Comparison of ENCODE assay signal across 10 mouse cellular contexts in the genomic region with DNA sequence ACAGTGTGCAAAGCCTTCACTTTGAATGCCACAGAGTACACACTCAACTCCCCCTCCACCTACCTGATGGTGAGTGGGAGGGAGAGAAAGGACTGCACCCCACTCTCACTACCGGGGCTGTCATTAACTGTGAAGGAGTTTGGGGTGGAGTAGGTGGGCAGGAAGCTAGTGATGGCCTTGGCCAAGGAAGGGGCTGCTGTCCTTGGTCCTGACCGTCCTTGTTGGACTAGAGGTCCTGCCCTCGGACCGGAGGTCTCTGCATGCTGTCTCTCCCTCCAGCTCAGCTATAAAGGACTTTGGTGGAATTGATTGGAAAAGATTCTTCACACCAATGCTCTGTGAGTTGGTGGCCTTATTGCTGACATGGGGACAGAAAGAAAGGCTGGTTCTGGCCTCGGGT.
A peak's percentile ranks its signal among the peaks of the same experiment; 100 is the strongest.
DNase-seq lines count a peak whose midpoint lies in the region; ATAC-seq and TF ChIP-seq lines count a peak whose summit lies in the region.
"Had no signal": no experiment of that assay in that cellular context is flagged by ENCODE, and none has a peak within 500 bp of the region (broad histone marks: within the 10 kb centered on the region; RNA-seq: fewer than 3 reads in every experiment).

No protein-coding gene starts in this region.

- no peak overlapping the region for H3K4me3 ChIP-seq in lung, embryonic 14.5 days (ENCODE audit: low read depth, low read length)
- no peak overlapping the region for H3K4me3 ChIP-seq in lung, adult 2 months (replicated peaks; ENCODE audit: extremely low read depth, low read depth, low read length)
- H3K4me3 ChIP-seq in limb, embryonic 14.5 days (replicated peaks; ENCODE audit: low read length), result no peak overlapping the region

- no peak overlapping the region for H3K4me2 ChIP-seq in lung, embryonic 14.5 days
- no peak overlapping the region for H3K4me2 ChIP-seq in limb, embryonic 14.5 days (replicated peaks; ENCODE audit: low read depth, low read length, severe bottlenecking)

- H3K9me3 ChIP-seq in lung, embryonic 14.5 days (ENCODE audit: low read depth, low read length), result no peaks in the 10 kb centered on the region
- H3K9me3 ChIP-seq in limb, embryonic 14.5 days (ENCODE audit: control insufficient read depth, low read length), result no peaks in the 10 kb centered on the region

- H3K36me3 ChIP-seq in lung, embryonic 14.5 days (ENCODE audit: insufficient read depth), result no peaks in the 10 kb centered on the region
- no peaks in the 10 kb centered on the region for H3K36me3 ChIP-seq in limb, embryonic 14.5 days (ENCODE audit: control insufficient read depth, insufficient read depth, low read length)

- H3K4me1 ChIP-seq in lung, embryonic 14.5 days (ENCODE audit: insufficient read depth), result no peaks in the 10 kb centered on the region
- no peaks in the 10 kb centered on the region for H3K4me1 ChIP-seq in lung, adult 2 months (ENCODE audit: control insufficient read depth, insufficient read depth, low read length)
- H3K4me1 ChIP-seq in limb, embryonic 14.5 days (ENCODE audit: control insufficient read depth, insufficient read depth, low read length), result no peaks in the 10 kb centered on the region

- DNase-seq in adrenal gland, postnatal 25 days, result peak; percentile 29
- DNase-seq in adrenal gland, postnatal 4 days (ENCODE audit: low spot score in 2 of 2), result no peak
- peak; percentile 79 for DNase-seq in lung, embryonic 14.5 days
- DNase-seq in lung, adult 2 months, result no peak
- DNase-seq in adipocyte (ENCODE audit: low spot score), result peak; percentile 5
- DNase-seq in limb, embryonic 14.5 days (ENCODE audit: low spot score), result peak; percentile 54
- DNase-seq in urinary bladder, postnatal 25 days (ENCODE audit: low spot score), result no peak
- DNase-seq in cerebellum, postnatal 10 days, result no peak
- DNase-seq: cerebellum, postnatal 25 days; right cerebral cortex, postnatal 14 days had no signal

- no peak overlapping the region for H3K27ac ChIP-seq in lung, embryonic 14.5 days (ENCODE audit: low read depth)
- no peak overlapping the region for H3K27ac ChIP-seq in limb, embryonic 14.5 days (replicated peaks; ENCODE audit: low read depth, low read length)

- 37% methylated on average over 5 of the region's 5 CpGs for WGBS in lung, embryonic 14.5 days
- 48% methylated on average over 5 of the region's 5 CpGs for WGBS in lung, adult 2 months
- 48% methylated on average over 5 of the region's 5 CpGs for WGBS in limb, embryonic 14.5 days

- ATAC-seq in lung, embryonic 14.5 days (ENCODE audit: insufficient read depth), result no peak
- no peak for ATAC-seq in limb, embryonic 14.5 days (ENCODE audit: low FRiP score, low read depth)

- H3K27me3 ChIP-seq in lung, embryonic 14.5 days (ENCODE audit: insufficient read depth, low read length), result no peaks in the 10 kb centered on the region
- H3K27me3 ChIP-seq in limb, embryonic 14.5 days (ENCODE audit: control insufficient read depth, insufficient read depth, low read length), result no peaks in the 10 kb centered on the region

- TF ChIP-seq POLR2A in lung, adult 2 months (IDR thresholded peaks at IDR 0.05; ENCODE audit: borderline replicate concordance, extremely low read depth, low read depth, low read length), result no peak
- TF ChIP-seq POLR2A in limb, embryonic 14.5 days (IDR thresholded peaks at IDR 0.05; ENCODE audit: borderline replicate concordance, extremely low read depth, insufficient read depth, insufficient read length), result no peak

- H3K9ac ChIP-seq in lung, embryonic 14.5 days, result no peak overlapping the region
- H3K9ac ChIP-seq in limb, embryonic 14.5 days (ENCODE audit: low read depth, low read length, severe bottlenecking), result no peak overlapping the region

- TF ChIP-seq CTCF in lung, embryonic 14.5 days (IDR thresholded peaks at IDR 0.05; ENCODE audit: low read depth), result no peak
- TF ChIP-seq CTCF in lung, adult 2 months (IDR thresholded peaks at IDR 0.05; ENCODE audit: insufficient read depth, low read length), result no peak

Comparison
In these comparisons a context has a peak if more than half of its experiments do, and no peak if none do; other contexts are left out.
1. DNase-seq: peak in adrenal gland, postnatal 25 days (single experiment), lung, embryonic 14.5 days (single experiment), adipocyte (single experiment) and limb, embryonic 14.5 days (single experiment); none in adrenal gland, postnatal 4 days (0 of 2), lung, adult 2 months (single experiment), urinary bladder, postnatal 25 days (single experiment) and cerebellum, postnatal 10 days (0 of 2).